Mouse (Mus musculus) left cerebral cortex, adult 8-10 months (tissue): Measurements from ENCODE around the gene Zmiz1. TPM values are rescaled to one million over a fixed set of nuclear protein-coding genes. Genes with fewer than 3 reads are reported as not detected.

Experiments
- DNase-seq, 2 experiments: peaks; one replicate each; pipeline ENCODE4 v3.0.0; 2022; ENCODE audit warnings: low spot score in 2 of 2
- total RNA-seq, 4 experiments: library from RNA; stranded (reverse); gene quantifications; 2 replicates each; pipeline ENCODE4 v1.2.4; 2022

Zmiz1 gene
- total RNA-seq, 4 experiments from 2014 or later = 90.1 to 94.2 (median 92.3) TPM

DNA sequence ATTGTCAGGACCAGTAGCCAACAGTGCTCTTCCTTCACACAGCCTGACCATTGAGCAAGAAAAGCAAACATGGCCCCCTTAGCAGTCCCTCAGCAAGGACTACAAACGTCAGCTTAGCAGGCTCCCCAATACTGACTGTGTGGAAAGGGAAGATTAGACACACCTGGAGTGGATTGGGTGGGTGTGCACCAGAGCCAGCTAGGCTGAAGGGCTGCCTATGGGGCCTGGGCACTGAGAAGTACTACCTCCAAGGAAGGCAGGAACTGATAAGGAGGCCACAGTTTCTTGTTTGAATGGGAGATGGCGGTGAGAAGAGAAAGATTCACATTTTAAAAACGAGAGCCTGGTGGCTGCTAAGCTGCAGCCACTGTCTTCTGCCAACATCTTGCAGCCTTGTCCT is 208.6 kb downstream of the Zmiz1 start:
- no peak for DNase-seq

GRCm38 (mm10) chr14:25679625-25680024 is 220.6 kb downstream of the Zmiz1 start:
- no peak for DNase-seq

- no peak for DNase-seq
These were observed 223.0 kb downstream of the Zmiz1 start for GRCm38 (mm10) chr14:25682020-25682419.

DNA sequence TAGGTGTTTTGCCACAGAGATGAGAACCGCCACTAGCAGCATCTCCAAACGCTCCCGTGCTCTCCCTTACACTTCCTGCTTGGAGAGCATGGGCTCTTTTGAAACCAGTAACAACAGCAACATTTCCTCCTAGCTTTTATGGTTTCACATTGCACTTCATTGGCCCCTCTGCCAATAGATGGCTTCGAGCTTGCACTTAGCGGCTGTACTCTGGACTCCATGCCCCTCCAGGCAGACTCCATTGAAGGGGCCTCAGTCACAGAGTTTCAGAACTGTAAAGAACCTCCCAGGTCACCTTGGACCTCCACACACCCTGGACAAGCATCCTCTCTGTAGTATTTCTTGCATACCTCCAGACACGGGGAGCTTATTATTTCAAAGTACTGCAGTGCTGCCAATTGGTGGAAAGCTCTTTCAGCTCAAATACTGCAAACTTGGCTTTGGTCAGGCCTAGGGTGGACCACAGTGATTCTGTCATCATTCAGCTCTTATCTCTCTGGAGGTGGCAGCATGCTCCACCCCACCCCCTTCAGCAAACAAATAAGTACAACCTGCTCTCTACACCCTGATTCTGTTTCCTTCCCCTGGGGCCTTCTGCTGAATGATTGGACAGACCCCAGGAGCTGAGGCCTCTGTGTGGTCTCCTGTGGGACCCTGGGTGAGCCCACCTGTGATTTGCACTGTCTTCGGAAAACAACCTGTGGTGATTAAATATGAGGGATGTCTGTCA is 227.4 kb downstream of the Zmiz1 start:
- DNase-seq = no peak

DNA sequence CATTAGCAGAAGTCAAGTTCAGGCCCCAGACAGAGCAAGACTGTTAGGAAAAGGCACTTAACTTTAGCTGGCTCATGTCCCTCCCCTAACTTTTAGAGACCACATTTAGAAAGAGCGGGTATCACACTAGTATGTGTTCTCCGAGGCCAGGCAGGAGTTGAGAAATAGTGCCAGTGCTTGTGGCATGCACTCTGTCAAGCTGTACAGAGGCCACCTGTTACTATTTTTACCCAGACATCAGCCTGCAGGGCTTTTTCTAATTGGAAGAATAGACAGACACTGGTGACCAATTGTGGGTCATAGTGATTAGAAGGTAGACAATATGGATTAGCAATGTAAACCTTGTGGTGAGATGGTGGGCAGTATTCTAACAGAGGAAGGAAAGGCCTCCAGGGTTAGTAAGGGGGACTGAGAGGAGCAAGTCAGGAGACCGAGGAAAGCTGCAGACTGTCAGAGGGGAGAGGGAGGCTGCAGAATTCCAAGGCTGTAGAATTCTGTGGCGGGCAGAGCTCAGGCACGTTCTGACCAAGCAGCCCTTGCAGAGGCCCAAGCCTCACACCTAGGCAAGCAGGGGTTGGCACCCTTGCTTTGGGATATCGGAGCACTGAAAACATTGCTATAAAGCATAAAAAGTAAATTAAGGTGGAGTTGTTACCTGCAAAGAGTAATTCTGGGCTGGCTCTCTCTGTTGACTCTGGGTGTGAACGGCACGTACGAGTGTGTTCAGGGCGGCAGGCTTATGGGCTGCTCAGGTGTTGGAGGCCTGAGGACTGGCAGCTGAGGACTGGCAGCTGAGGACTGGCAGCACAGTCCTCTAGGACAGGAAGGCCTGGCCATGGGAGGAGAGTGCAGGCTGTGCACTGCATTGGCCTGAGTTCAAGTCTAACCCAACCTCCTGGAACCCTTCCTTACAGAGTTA is 228.3 kb downstream of the Zmiz1 start:
- DNase-seq = no peak

- DNase-seq = no peak
These were observed 234.4 kb downstream of the Zmiz1 start for GRCm38 (mm10) chr14:25693271-25693887.

DNA sequence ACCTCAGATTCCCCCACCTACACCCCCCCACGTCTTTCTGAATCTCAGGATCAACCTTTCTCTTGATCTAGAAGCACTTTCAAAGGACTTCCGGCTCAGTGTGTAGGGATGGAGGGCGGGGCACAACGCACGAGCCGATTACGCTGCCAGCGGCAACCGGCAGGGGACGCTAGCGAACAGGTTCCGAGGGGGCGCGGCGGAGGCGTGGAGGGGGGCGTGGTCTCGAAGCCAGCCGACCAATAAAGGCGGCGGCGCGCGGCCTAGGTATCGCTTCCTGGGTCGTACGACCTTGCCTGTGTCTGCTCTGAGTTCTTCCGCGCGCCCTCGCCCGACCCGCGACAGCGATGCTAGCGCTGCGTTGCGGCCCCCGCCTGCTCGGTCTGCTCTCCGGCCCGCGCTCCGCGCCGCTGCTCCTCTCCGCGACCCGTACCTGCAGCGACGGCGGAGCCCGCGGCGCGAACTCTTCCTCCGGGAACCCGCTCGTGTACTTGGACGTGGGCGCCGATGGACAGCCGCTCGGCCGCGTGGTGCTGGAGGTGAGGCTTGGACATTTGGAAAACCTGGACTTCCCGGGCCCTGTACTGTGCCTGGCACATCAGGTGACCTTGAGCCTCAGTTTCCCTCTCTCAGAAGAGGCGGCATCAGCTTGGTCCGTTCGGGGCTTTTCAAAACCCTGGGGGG is 235.0 kb downstream of the Zmiz1 start, which contains the start of gene Ppif:
Ppif (plus strand) TSS at position 267 of the 681 bp plus-strand sequence.
- DNase-seq = peak; percentile 89 to 94

- no peak for DNase-seq
These were observed 235.5 kb downstream of the Zmiz1 start for GRCm38 (mm10) chr14:25694569-25694897.

DNA sequence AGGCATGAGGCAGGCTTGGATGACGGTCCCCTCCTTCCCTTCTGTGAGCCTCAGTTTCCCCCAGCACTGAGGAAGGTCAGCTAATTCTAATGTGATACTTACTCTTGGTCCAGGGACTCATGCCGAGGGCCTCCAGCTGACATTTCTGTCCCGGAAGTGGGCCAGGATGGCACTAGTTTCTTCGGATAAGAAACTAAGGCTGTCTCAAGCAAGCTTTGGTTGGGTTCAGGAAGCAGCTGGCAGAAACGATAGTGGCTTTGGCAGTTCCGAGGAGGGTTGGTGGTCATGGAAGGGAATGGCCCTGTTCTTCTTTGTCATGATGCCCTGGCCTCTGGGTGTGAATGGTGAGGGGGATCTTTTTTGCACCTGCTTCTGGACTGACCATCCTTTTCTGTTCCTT is 236.1 kb downstream of the Zmiz1 start:
- no peak for DNase-seq

DNA sequence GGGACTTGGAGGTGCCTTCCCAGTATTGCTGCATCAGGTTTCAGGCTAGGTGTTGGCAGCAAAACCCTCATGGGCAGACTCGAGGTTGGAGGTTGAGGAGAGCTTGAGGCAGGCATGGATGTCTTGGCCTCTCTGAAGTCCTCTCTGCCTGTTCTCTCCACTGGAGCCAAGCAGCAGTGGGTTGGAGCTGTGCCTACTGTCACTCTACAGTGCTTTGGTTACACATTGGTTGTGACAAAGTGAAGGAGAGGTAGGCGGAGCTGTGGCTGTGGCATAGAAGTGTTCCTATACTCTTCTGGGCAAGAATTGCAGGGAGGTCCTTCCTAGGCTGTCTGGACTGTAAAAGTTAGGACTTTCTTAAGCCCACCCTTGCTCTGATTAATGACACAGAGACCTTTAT is 237.4 kb downstream of the Zmiz1 start:
- no peak for DNase-seq

DNA sequence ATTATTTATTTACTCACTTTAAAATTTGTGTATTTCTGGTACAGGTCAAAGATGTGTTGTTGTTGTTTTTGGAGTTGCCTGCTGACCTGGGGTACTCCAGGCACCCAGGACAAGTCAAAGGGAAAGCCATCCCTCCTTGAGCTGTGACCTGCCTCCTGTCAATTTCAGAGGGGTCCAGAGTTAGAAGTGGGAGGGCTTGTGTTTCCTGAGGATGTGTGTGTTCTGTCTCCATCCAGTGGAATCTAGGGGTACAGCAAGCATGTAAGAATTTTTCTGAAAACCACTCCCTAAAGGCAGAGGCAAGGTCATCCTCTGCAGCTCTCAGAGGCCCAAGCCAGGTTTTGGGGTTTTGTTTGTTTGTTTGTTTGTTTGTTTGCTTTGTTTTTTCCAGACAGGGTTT is 243.0 kb downstream of the Zmiz1 start:
- DNase-seq = no peak

GRCm38 (mm10) chr14:25707691-25708181 is 248.8 kb downstream of the Zmiz1 start:
- DNase-seq = no peak

DNA sequence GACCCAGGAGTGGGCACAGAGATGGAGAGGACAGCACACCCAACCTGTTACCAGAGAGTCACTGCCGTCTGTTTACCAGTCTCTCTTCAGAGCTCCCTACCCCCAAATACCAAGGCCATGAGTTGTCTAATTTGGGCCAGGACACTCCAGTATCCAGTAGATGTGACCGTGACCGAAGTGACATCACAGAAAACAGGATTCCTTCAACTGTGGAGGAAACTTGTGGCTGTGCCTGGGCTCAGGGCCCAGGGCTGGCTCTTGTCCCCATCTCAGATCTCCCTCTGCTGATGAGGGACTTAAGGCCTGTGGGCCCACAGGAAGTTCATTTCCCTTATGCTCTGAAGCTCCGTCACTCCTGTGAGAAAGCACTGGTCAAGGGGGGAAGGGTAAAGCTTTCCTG is 249.5 kb downstream of the Zmiz1 start:
- no peak for DNase-seq

GRCm38 (mm10) chr14:25708917-25709316 is 249.9 kb downstream of the Zmiz1 start:
- no peak for DNase-seq

DNA sequence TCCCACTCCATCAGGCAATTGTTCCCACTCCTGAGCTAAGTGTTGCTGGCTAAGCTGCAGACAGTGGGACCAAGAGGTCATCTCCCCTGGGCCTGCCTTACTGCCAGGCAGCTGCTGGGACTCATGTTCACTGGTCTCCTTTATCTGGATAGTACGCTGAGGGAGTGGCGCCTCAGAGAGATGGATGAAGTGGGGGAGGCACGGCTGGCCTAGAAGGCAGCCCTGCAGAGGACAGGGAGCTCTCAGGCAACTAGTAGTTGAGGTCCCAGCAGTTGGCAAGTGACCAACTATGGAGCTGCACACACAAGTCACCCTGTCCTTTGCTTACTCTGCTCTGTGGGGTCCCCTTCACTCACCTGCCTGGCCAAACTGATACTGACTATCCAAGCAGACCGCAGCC is 251.1 kb downstream of the Zmiz1 start:
- DNase-seq = no peak

GRCm38 (mm10) chr14:25710681-25711080 is 251.7 kb downstream of the Zmiz1 start:
- DNase-seq = no peak

DNA sequence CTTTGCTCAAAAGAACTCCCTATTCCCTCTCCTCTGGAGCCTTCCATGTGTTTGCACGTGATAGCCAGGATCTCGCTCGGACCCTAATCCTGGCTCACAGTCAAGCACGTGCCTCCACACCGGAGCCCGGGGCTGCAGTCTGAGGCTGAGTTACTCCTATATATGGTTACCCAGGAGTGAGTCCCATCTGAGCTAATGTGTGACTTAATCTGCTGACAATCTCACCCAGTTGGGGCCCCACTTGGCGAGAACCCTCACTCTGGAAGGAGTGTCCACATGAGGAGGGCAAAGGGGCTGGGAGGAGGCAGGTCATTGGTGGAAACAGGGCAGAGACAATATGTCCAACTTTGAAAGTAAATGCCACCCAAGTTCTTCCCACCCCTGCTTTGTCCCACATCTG is 252.2 kb downstream of the Zmiz1 start:
- no peak for DNase-seq

DNA sequence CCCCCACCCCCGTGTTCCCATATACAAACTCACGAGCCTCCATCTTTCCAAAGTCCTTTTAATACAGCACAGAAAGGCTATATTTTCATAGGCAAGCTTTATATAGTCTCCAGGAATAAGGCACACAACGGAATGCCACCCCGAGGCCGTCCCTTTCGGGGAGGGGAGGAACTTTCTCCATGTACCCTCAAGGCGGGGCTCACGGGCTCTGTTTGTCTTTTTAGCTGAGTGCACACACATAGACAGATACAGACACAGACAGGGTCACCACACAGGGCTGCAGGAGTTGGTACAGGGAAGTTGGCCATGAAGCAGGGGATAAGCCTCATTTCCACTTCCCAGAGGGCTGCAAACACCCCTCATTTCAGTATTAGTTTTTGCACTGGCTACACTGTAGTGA is 252.6 kb downstream of the Zmiz1 start:
- DNase-seq = no peak

DNA sequence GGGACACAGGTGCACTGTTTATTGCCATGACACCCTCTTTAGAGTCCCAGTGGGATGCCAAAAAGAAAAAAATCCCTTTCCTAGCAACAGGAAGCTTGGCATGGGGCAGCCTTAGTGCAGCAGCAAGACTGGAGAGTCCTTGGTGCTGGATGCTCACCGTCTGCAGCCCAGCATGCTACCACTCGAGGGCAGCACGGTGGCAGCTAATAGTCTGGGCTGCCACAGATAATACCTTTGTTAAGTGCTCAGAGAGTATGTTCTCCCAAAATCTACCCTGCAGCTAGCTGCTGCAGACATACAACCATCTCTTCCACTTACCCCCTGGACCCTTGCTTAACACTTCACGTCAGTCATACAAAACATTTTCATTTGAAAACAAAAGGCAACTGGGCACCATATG is 254.5 kb downstream of the Zmiz1 start:
- DNase-seq = no peak
